Mouse (Mus musculus) c-Kit-negative CD71-positive TER-119-positive erythroid progenitor cells, embryonic 14.5 days (primary cell): ENCODE measurements around the gene Slc36a1.
A peak's percentile ranks its signal among the peaks of the same experiment; 100 is the strongest.

ENCODE experiments used
- DNase-seq: peaks from one replicate; pipeline ENCODE4 v3.0.0-alpha.2; 2013; ENCODE audit warnings: low read depth, low spot score

Gene Slc36a1

DNA sequence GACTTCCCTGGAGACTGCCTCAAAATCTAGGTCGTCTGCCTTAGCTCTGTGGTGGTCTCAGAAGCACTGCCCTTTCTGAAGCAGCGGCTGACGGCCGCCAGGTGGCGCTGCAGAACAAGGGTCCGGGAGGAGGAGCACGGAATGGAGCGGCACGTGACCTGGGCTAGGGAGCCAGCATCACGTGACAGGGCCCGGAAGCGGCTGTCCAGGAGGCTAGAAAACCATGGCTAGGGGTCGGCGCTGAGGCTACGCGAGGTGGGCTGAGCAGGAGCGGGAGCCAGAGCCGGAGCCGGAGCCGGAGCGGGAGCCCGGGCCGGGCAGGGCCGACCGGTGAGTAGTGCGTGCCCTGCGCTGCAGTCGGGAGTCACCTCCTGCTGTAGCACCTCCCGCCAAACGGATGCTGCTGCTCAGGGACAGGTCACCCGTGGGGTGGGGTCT, at the start of gene Slc36a1:
Gene Slc36a1, plus strand, starts transcription at position 192 of the 438 bp plus-strand sequence.
- peak; percentile 84 for DNase-seq

DNA sequence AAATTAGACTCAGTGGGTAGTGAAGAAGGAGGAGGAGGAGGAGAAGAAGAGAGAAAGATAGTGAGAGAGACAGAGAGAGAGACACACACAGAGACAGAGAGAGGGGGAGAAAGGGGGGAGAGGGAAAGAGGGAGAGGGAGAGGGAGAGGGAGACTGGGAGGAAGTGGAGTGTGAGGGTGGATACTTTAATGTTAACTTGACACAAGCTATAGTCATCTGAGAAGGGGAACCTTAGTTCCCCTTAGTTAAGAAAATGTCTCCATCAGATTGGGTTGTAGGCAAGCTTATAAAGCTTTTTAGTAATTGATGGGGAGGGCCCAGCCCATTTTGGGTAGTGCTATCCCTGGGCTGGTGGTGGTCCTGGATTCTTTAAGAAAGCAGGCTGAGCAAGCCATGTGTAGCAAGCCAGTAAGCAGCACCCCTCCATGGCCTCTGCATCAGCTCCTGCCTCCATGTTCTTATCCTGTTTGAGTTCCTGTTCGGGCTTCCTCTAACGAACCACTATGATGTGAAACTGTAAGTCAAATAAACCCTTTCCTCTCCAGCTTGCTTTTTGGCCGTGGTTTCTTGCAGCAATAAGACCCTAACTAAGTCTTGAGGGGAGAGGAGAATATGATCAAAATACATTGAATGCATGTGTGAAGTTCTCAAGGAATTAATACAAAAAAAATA, 49.6 kb upstream of the Slc36a1 start:
- no peak for DNase-seq

DNA sequence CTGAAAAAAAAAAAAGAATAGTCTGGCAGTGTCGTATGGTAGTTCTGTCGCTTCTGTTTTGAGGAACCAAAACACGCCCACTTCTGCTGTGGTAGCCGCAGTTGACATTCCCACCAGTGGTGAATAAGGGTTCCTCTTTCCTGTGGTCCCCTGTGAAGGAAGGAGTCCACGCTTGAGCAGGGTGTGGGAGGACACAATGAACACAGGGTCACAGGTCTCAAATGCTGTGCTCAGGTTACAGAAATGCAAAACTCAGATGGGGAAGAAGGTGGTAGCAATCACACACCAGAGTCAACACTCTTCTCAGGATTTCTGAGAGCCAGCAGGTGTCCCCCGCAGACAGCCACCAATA, 49.1 kb upstream of the Slc36a1 start:
- DNase-seq, result no peak

- peak; percentile 43 for DNase-seq
Measured at GRCm38 (mm10) chr11:55158785-55159359, 45.3 kb upstream of the Slc36a1 start.

DNA sequence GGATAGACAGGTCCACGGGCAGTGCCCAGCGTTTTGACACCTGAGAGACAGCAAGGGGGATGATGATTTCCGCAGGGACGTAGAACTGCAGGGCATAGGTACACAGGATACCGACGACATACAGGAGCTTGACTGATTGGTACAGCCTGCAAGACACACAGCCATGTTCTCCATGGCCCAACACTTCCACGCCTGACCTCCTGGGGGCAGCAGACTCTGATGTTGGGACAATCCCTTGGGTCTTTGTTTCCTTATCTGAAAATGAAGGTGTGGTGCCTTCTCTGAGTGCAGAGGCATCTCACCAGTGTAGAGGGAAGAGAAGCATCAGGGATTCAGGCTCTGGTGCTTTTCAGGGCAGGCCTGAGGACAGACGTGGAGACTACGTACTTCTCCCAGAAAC, 41.5 kb upstream of the Slc36a1 start:
- DNase-seq, result no peak

- peak; percentile 11 for DNase-seq
Measured at GRCm38 (mm10) chr11:55164723-55165122, 39.4 kb upstream of the Slc36a1 start.

- no peak for DNase-seq
Measured at GRCm38 (mm10) chr11:55165748-55166147, 38.4 kb upstream of the Slc36a1 start.

- DNase-seq, result no peak
Measured at GRCm38 (mm10) chr11:55168504-55168903, 35.6 kb upstream of the Slc36a1 start.

GRCm38 (mm10) chr11:55168914-55169313, 35.2 kb upstream of the Slc36a1 start:
- no peak for DNase-seq

DNA sequence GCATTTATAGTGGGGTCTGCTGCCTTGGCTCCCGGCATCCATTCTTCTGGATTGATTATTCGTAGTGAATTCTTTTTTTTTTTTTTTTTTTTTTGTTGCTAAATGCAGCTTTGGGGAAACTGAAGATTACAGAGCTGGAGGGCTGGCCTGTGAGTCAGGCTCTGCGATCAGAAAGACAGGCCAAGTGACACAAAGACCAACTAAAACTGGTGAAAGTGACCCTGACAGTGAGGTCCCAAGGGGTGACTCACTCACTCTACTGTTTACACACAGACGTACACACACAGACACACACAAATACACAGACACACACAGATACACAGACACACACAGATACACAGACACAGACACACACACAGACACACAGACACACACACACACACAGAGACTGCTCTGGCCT, 33.6 kb upstream of the Slc36a1 start:
- no peak for DNase-seq

- DNase-seq, result no peak
Measured at GRCm38 (mm10) chr11:55178830-55179229, 25.3 kb upstream of the Slc36a1 start.

- DNase-seq, result no peak
Measured at GRCm38 (mm10) chr11:55179856-55180255, 24.3 kb upstream of the Slc36a1 start.

DNA sequence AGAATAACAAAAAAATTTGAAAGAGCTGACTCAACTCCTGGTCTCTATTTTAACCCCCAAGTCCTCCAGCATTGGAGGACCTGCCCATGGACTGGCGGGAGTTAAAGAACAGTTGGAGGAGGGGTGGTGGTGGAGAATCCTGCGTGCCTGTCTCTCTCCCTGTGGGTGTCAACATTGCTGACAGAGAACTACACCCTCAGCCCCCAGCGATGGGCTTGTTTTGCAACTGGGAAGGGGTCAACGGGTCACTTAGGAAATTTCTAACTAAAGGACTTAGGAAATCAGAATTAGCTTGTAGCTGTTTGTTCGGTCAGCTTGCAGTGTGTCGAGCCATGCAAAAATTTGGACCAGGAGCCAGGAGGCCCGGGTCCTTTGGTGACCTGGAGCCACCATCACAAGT, 21.0 kb upstream of the Slc36a1 start:
- no peak for DNase-seq

- no peak for DNase-seq
Measured at GRCm38 (mm10) chr11:55184246-55184645, 19.9 kb upstream of the Slc36a1 start.

- DNase-seq, result no peak
Measured at GRCm38 (mm10) chr11:55184733-55185291, 19.3 kb upstream of the Slc36a1 start, which contains the start of gene Slc36a2. TSS of gene Slc36a2 (minus strand) at chr11:55185077.

- no peak for DNase-seq
Measured at GRCm38 (mm10) chr11:55187292-55187691, 16.9 kb upstream of the Slc36a1 start.

DNA sequence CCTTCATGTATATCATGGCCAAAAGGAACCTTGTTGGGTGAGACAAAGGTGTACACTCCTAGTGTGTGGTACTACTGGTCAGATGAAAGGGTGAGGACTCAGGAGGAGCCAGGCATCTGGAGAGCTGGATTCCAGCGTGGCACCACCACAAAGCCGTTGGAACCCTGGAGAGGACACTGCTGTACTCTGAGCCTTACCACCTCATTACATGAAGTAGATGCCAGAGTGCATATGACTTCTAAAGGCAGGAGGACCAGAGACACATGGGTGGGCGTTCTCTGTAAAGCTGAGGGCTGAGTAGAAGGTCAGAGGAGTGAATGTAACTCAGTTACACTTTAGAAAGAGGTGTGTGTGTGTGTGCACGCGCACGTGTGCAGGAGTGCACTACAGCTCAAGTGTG, 16.4 kb upstream of the Slc36a1 start:
- DNase-seq, result no peak

DNA sequence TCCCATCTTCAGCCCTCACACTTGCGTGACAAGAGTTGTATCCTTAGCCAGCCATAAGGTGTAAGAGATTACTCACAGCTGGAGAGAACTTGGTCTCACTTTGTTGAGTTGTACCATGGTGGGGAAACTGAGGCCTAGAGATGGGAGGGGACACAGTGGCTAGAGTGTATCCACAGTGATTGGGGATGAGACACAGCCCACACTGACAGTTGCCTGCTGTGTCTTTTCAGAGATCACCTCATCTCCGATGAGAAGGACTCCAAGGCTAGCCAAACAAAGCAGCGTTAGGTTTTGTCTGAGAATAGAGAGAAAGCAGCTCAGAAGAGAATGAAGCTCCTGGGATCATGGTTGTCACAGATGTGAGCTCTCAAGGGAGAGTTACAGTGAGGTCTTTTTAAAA, 13.9 kb upstream of the Slc36a1 start:
- no peak for DNase-seq

GRCm38 (mm10) chr11:55197086-55197485, 7.1 kb upstream of the Slc36a1 start:
- no peak for DNase-seq

- no peak for DNase-seq
Measured at GRCm38 (mm10) chr11:55197740-55198510, 6.2 kb upstream of the Slc36a1 start.

- DNase-seq, result peak; percentile 12
Measured at GRCm38 (mm10) chr11:55204602-55205001, 452 bp downstream of the Slc36a1 start.

DNA sequence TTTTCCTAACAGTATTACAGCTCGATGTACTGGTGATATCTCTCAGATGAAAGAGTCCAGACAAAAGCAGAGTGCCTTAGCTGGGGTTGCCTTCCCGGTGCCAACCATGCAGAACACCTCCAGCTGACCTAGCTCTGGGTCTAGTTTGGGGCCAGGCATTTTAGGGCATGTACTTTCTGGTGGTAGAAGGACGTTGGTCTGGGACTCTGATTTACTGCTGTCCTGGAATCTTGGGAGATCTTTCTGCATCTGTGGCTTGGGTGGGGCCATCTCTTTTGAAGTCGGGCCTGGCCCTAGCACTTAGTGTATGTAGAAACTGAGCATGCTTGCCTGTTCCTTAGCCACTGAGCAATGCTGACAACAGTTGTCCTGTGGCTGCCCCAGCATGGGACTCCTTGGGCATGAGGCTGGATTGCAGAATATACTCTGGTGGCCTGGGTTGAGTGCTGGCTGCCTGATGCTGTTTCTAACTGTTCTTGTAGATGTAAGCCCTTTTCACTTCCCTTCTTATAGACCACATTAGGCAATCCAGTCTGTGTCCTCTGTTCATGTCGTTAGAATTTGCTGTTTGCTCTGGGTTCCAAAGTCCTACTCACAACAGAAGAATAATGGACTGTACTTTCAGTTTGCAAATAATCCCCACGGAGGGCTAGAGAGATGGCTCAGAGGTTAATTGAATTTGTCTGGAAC, 4.0 kb downstream of the Slc36a1 start:
- no peak for DNase-seq
